Mouse (Mus musculus) thymus, adult 2 months (tissue): ENCODE measurements around the gene Gm21964.

Experiments used
- CTCF ChIP-seq: fragments of 200-500 bp; IDR thresholded peaks from 2 replicates; pipeline ENCODE4 v1.5.1; 2012; ENCODE audit warnings: mild to moderate bottlenecking, control low read depth, low read length, moderate library complexity, borderline replicate concordance; ENCODE audit not compliant: control insufficient read depth, poor library complexity, insufficient read depth; ENCODE audit errors: extremely low read depth
- POLR2A ChIP-seq: fragments of 200-500 bp; IDR thresholded peaks from 2 replicates; pipeline ENCODE4 v1.6.1; 2012; ENCODE audit warnings: mild to moderate bottlenecking, low read length, control low read depth, moderate library complexity; ENCODE audit not compliant: control insufficient read depth, poor library complexity, insufficient read depth; ENCODE audit errors: extremely low read depth

DNA sequence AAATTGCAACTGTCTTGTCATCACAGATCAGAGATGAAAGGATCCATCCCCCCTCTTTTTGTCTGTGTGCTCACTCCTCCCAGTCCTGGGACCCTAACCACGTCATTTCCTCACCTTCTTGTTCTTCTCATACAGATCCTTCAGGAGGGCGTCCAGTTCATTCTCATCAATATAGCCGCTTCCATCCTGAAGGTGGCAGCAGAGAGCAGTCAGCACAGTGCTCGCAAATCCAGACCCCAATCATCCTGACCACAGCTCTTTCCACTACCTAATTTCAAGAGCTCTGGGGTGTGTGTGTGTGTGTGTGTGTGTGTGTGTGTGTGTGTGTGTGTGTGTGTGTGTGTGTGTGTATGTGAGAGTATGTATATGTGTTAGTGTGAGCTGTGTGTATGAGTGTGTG lies 44.5 kb downstream of the Gm21964 start:
- no peak for TF ChIP-seq CTCF
- TF ChIP-seq POLR2A, result no peak
